Mouse (Mus musculus) erythroblast, adult 5-6 weeks (primary cell): Measurements from ENCODE around the gene Zbtb4. TPM values are rescaled to one million over a fixed set of nuclear protein-coding genes. Genes with fewer than 3 reads are reported as not detected.

Experiments used
- ATAC-seq: replicated peaks from 2 replicates; pipeline ENCODE4 v1.8.0; 2016; ENCODE audit warnings: moderate number of reproducible peaks, mild to moderate bottlenecking, moderate TSS enrichment, inconsistent platforms; ENCODE audit not compliant: poor library complexity, low FRiP score, severe bottlenecking
- total RNA-seq, 2 experiments: library from RNA; stranded (forward) in 1 of 2; stranded (reverse) in 1 of 2; fragments of 150-400 nt in 1 of 2; fragments of 200-764, 138-1000 nt in 1 of 2; gene quantifications; 2 replicates each; pipeline versions ENCODE4 v1.2.3 to v1.2.4; 2015 to 2017; ENCODE audit warnings: low replicate concordance in 2 of 2

Gene Zbtb4
- total RNA-seq, 2 experiments from 2014 or later = 0.94 to 1.7 TPM

GRCm38 (mm10) chr11:69797924-69798323, 32.2 kb downstream of the Zbtb4 start:
- no peak for ATAC-seq

GRCm38 (mm10) chr11:69799394-69800137, 33.9 kb downstream of the Zbtb4 start:
- ATAC-seq = no peak

GRCm38 (mm10) chr11:69800138-69800391, 34.4 kb downstream of the Zbtb4 start:
- ATAC-seq = no peak

GRCm38 (mm10) chr11:69800392-69801197, 34.9 kb downstream of the Zbtb4 start:
- ATAC-seq = no peak

GRCm38 (mm10) chr11:69801379-69801977, 35.8 kb downstream of the Zbtb4 start, which contains the start of gene Fgf11:
TSS of gene Fgf11 (minus strand) at chr11:69801857.
- ATAC-seq = no peak

- no peak for ATAC-seq
Observed at GRCm38 (mm10) chr11:69802648-69803105, 37.0 kb downstream of the Zbtb4 start.

GRCm38 (mm10) chr11:69803328-69803727, 37.6 kb downstream of the Zbtb4 start:
- ATAC-seq = no peak

- 0 out of 2 replicates have a peak, but pooled peaks have one; percentile 27 for ATAC-seq
Observed at GRCm38 (mm10) chr11:69803786-69804651, 38.3 kb downstream of the Zbtb4 start.

- no peak for ATAC-seq
Observed at GRCm38 (mm10) chr11:69804652-69804940, 38.9 kb downstream of the Zbtb4 start.

- ATAC-seq = no peak
Observed at GRCm38 (mm10) chr11:69804972-69805909, 39.5 kb downstream of the Zbtb4 start, which contains the start of gene Tmem102. TSS of gene Tmem102 (minus strand) at chr11:69805624.

- ATAC-seq = no peak
Observed at GRCm38 (mm10) chr11:69806378-69806777, 40.7 kb downstream of the Zbtb4 start.

GRCm38 (mm10) chr11:69807641-69808040, 41.9 kb downstream of the Zbtb4 start:
- ATAC-seq = no peak

- no peak for ATAC-seq
Observed at GRCm38 (mm10) chr11:69810280-69810679, 44.6 kb downstream of the Zbtb4 start.

GRCm38 (mm10) chr11:69815155-69815554, 49.4 kb downstream of the Zbtb4 start, which contains the start of gene Gm39566:
TSS of gene Gm39566 (minus strand) at chr11:69815298.
- ATAC-seq = no peak

- ATAC-seq = no peak
Observed at GRCm38 (mm10) chr11:69816520-69816919, 50.8 kb downstream of the Zbtb4 start.

- no peak for ATAC-seq
Observed at GRCm38 (mm10) chr11:69818365-69818764, 52.7 kb downstream of the Zbtb4 start, which contains the start of gene Spem2. TSS of gene Spem2 (minus strand) at chr11:69818465.

- no peak for ATAC-seq
Observed at GRCm38 (mm10) chr11:69818871-69819270, 53.2 kb downstream of the Zbtb4 start.

- no peak for ATAC-seq
Observed at GRCm38 (mm10) chr11:69822080-69822479, 56.4 kb downstream of the Zbtb4 start, which contains the start of gene Spem1. TSS of gene Spem1 (minus strand) at chr11:69822180.

- no peak for ATAC-seq
Observed at GRCm38 (mm10) chr11:69823456-69823855, 57.7 kb downstream of the Zbtb4 start.
